Mouse (Mus musculus): ENCODE data around the gene Commd7.

DNA sequence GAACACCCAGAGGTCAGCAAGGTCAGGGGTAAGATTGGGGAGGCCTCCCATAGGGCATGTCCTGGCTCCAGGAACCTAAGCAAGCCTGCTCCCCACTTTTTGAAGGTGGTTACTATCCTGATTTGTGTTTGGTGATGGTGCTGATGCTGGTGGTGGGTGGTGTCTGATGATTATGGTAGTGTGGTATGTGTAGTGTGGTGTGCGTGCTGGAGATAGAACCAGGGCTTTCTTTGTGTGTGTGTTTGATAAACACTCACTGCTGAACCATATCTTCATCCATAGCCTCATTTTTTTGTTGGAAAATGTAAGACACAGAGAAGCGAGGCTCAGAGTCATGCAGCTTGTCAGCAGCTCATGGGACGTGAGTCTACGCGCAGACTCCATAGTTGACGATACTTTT is 64.0 kb downstream of the Commd7 start:
- TF ChIP-seq EP300 (IDR thresholded peaks at IDR 0.05; ENCODE audit: low read depth) (no peak), CTCF (IDR thresholded peaks at IDR 0.05; ENCODE audit: low read depth) (no peak)

Data from heart, postnatal 0 days (tissue).